Mouse (Mus musculus) kidney, postnatal 14 days (tissue): ENCODE results near the gene Ppig.
A peak's percentile ranks its signal among the peaks of the same experiment; 100 is the strongest.

Experiments used
- DNase-seq: peaks from one replicate; pipeline ENCODE4 v3.0.0; 2022; ENCODE audit warnings: mixed read lengths

The Ppig gene

DNA sequence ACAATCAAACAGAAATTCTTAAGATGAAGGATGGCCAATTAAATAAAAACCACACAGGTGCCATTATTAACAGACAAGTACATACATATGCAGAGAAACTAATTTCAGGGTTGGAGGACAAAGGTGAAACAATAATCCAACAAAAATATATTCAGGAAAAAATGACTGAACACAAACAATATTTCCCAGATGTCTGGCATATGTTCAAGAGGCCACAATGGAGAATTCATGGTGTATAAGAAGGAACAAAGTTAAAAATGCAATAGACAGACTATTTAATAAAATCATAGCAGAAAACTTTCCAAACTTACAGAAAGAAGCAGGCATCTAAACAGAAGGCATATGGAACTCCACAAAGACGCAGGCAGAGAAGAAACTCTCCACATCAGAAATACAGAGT, 42.4 kb downstream of the Ppig start:
- DNase-seq = no peak

DNA sequence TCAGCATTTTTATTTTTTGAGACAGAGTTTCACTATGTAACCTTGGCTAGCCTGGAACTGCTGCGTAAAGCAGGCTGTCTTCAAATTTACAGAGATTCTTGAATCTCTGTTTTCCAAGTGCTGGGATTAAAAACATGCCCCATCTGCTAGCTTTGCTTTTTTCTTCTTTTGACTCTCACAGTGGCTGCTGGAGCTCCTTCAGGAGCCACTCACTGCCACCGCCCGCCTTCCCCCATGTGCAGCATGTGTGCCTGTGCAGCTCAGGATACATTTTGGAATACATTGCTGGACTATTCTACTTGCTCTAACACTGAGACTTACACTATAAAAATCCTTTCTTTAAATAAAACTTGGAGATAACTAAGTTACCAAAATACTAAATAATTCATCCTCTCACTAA, 51.0 kb downstream of the Ppig start:
- DNase-seq = no peak

DNA sequence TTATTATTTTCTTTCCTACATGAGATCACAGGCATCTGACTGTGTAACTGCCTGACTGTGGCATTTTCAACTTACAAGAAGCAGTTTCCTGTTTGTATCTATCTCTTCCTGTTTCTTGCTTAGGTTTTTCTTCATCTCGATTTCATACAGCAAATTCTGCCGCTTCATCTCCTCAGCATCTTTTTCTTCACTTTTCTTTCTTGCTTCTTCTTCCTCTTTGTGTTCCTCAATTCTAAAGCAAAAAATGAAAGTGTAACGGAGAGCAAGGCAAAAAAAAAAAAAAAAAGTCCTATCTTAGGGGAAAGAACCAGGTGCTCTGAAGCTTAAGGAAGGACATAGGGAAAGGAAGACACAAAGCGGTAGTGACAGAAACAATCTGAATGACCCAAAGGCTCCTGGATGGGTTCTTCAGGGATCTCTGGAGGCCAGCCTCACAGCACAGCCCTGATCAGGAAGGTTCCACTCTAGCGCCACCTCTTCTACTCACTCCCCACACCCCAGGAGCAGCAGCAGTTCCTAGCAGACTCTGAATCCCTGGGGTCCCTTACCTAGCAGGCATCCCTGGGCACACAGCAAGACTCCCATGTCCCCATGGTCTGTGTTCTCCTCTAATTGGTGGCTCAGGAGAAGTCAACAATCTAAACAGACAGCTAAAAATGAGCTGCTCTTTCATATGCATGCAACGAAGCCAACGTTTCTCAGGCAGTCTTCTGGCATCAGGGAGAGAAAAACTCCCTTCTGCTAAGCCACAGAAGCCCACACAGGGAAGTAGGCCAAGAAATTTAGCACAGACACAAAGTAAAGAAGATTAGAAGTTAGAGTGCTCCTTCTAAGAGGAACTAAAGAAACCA, 55.9 kb downstream of the Ppig start:
- no peak for DNase-seq

DNA sequence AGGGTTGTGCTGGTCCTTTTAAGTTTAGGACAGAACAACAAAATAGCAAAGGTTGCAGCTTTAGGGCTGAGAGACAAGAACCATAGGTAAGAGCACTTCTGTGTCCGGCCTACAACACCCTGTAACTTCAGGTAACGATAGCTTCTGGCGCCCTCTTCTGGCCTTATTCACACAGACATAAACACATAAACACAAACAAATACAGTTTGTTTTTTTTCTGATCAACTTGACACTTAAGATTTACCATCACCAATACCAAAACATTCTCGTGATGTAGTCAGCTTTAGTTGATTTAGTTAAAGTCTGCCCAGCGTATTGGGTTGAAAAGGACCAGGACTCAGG, 56.5 kb downstream of the Ppig start:
- DNase-seq = peak; percentile 36

DNA sequence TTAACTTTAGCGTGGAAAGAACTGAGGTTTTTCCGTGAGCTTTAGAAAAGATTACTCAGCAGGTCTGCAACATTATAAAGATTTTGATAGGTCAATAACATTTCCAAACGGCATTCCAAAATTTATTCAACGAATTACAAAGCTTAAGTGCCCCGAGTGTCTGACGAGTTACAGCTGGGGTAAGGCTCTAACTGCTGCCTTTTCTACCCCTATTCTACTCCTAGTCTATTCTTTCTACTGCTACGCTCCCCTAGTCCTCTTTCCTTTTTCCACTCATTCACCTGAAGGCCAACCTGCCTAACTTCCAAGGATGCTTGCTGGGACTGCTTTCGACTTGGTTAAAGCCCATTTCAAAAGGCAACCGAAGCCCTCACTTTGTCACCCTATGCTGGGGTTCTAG, 66.6 kb downstream of the Ppig start:
- DNase-seq = no peak

DNA sequence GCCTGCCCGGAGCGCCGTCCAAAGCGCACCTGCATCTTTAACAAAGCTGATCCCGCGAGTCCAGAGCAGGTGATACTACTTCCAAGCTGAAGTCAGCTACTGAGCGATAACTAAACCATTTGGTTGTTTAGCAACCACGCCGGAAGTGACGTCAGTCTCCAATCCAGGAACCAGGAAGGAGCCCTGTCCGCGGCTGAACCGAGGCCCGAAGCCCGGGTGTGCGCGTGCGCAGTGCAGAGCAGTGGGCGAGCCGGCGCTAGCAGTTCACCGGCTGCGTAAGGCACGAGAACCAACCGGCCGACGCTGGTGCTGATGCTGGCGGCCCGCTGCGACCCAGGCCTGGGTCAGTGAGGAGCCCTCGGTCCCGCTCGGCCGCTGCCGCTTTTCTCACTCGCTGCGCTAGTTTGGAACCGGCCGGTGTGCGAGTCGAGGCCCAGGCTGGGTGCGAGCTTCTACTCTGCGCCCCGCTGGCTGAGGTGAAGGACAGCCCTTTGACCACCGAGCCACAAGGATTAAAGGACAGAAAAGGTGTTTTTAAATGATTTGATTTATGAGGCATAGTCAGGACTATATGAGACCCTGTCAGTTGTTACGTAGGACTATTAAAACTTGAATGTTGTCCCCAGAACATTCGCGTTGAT, 67.2 kb downstream of the Ppig start, which contains the start of the genes Ccdc173 and Phospho2:
Gene Ccdc173, minus strand, starts transcription at position 147 of the 641 bp plus-strand sequence.
Gene Phospho2, plus strand, starts transcription at position 195 of the 641 bp plus-strand sequence.
- DNase-seq = peak; percentile 99

DNA sequence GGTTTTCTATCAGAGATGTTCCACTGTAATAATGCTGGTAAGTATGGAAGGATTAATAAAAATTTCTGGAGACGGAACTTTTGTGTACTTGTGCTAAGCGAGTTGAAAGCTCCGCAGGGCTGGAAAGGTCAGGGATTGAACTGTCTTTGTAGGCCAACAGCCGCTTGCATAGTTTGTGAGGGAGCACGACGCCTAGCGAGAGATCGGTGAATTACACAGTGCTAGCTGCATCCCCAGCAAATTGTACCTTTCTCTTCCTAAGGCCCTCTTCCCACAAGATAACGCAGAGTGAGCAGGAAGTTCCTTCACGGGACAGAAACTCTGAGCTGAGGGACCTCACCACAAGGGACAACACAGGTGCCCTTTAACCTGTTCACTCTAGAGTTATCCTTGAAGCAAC, 67.9 kb downstream of the Ppig start:
- DNase-seq = peak; percentile 91

DNA sequence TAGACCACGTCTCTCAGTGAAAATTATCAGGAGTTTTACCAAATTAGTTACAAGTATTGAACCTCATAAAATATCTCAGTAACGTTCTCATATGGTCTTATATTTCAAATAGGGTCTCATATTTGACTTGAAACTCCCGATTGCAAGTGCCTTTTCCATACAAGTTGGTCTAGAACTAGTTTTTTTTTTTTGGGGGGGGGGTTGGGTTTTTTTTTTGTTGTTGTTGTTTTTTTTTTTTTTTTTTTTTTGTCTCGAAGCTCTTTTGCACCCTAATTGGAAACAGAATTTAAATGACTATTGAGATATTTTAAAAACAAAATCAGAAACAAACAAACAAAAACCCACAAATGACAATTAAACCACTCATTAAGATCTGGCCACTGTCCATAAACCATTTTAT, 68.4 kb downstream of the Ppig start:
- DNase-seq = no peak

DNA sequence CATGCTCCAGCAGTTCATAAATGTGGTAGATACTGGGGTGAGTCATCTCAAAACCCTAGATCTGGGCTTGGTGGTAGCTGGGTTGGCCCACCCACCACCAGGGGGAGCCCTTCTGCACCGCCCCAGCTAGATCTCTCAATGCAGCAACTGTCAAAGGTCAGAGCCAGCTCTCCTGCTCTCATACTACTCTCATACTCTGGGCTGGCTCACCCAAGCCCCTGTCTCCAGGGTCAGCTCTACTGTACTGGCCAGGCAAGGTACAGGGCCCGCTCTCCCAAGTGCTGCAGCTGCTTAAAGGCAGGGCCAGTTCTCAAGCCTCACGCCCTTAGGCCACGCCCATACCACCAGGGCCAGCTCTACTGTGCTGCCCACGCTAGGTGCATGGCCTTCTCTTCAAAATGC, 80.6 kb downstream of the Ppig start:
- peak; percentile 77 for DNase-seq
